Mouse (Mus musculus) testis, adult 2 months (tissue): Measurements from ENCODE around the gene B4galt2. TPM values are rescaled to one million over a fixed set of nuclear protein-coding genes. Genes with fewer than 3 reads are reported as not detected.
A peak's percentile ranks its signal among the peaks of the same experiment; 100 is the strongest.

ENCODE experiments used
- H3K27ac ChIP-seq: fragments of 200-500 bp; 2 replicates; pipeline ENCODE4 v1.5.1; 2012; ENCODE audit warnings: low read depth, low read length; ENCODE audit not compliant: control insufficient read depth, insufficient read depth
- H3K27me3 ChIP-seq: fragments of 200-500 bp; 2 replicates; pipeline ENCODE4 v1.6.1; 2012; ENCODE audit warnings: mild to moderate bottlenecking, low read length, moderate library complexity; ENCODE audit not compliant: control insufficient read depth, insufficient read depth
- H3K36me3 ChIP-seq: fragments of 200-500 bp; 2 replicates; pipeline ENCODE4 v1.6.1; 2012; ENCODE audit warnings: mild to moderate bottlenecking, low read length; ENCODE audit not compliant: control insufficient read depth, insufficient read depth
- H3K4me1 ChIP-seq: fragments of 200-500 bp; 2 replicates; pipeline ENCODE4 v1.6.1; 2012; ENCODE audit warnings: low read length; ENCODE audit not compliant: control insufficient read depth, insufficient read depth
- H3K4me3 ChIP-seq: fragments of 200-500 bp; 2 replicates; pipeline ENCODE4 v1.5.1; 2012; ENCODE audit warnings: low read depth, mild to moderate bottlenecking, low read length, moderate library complexity, mixed read lengths; ENCODE audit not compliant: control insufficient read depth
- CTCF ChIP-seq: fragments of 200-500 bp; IDR thresholded peaks from 2 replicates; pipeline ENCODE4 v1.5.1; 2012; ENCODE audit warnings: low read depth, mild to moderate bottlenecking, inconsistent platforms, low read length, moderate library complexity; ENCODE audit not compliant: control insufficient read depth, insufficient read depth, insufficient replicate concordance
- POLR2A ChIP-seq: fragments of 200-500 bp; IDR thresholded peaks from 2 replicates; pipeline ENCODE4 v1.6.1; 2012; ENCODE audit warnings: low read depth, mild to moderate bottlenecking, inconsistent platforms, low read length, moderate library complexity; ENCODE audit not compliant: control insufficient read depth
- polyA plus RNA-seq: library from polyadenylated mRNA; depleted of rRNA; stranded (reverse); fragments of >200 nt; gene quantifications from 2 replicates; pipeline ENCODE4 v1.2.3, GENCODE M21; 2012

B4galt2 gene
- polyA plus RNA-seq, 1 experiment: 28.5 TPM

DNA sequence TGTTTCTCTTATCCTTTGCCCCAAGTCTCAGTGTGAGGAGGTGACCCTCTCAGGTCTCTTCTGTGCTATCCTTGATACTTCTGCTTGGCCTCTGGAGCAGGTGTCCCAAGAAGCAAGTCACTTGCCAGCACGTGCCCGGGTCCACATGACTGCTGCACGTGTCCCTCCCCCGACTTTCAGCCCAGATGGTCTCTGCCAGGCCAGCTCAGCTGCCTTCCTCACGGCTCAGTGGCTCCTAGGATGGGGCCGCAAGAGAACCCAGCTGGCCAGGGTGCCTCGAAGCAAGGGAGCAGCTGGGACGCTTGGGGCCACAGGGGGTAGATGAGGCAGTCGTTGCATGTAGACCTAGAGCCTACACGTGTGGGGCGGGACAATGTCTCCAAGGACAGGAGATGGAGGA is 38.0 kb downstream of the B4galt2 start:
- Histone ChIP-seq H3K4me1 (no peaks in the 10 kb centered on the region), H3K27me3 (no peaks in the 10 kb centered on the region), H3K36me3 (no peaks in the 10 kb centered on the region), H3K27ac (no peak overlapping the region), H3K4me3 (no peak overlapping the region)
- TF ChIP-seq POLR2A: no peak
- no peak for TF ChIP-seq CTCF

DNA sequence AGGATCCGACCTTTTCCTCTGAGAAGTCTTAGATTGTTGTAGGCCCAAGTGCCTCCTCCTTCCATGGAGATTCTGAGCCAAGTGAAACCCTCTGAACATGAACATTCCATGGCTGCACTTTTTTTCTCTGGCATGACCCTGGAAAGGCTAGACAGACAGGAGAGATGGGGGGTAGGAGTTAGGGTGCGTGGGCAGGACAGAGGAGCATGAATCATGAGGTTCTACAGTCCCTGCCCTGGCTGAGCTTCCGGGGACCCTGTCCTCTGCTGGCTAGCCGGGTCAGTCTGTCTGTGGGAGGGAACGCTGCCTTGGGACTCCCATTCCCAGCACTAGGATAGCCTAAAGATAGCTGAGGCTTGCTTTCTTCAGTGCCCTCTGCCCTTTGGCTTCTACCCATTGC is 38.8 kb downstream of the B4galt2 start:
- no peak overlapping the region for H3K4me3 ChIP-seq
- H3K27ac ChIP-seq: no peak overlapping the region
- no peaks in the 10 kb centered on the region for H3K27me3 ChIP-seq
- no peaks in the 10 kb centered on the region for H3K4me1 ChIP-seq
- TF ChIP-seq POLR2A (no peak), CTCF (no peak)
- H3K36me3 ChIP-seq: no peaks in the 10 kb centered on the region

DNA sequence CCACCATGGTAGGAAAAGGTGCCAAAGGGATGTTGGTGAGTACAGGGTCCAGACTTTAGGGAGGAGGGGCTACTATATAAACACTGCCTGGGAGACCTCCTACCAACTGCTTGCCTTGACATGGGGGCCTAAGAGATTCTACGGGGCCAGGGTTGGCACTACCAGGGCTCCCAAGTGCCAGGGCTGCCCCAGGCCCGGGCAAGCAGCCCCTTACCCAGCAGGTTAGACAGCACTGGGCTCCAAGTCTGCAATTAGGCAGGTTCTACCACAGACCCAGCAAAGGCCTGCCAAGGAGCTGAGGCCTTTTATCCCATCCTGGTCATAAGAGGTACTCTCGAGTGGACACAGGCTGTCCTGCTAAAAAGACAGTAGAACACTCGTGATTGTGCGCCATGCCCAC is 40.2 kb downstream of the B4galt2 start:
- no peaks in the 10 kb centered on the region for H3K4me1 ChIP-seq
- H3K4me3 ChIP-seq: no peak overlapping the region
- no peak for TF ChIP-seq CTCF
- TF ChIP-seq POLR2A: no peak
- no peak overlapping the region for H3K27ac ChIP-seq
- no peaks in the 10 kb centered on the region for H3K36me3 ChIP-seq
- H3K27me3 ChIP-seq: no peaks in the 10 kb centered on the region

DNA sequence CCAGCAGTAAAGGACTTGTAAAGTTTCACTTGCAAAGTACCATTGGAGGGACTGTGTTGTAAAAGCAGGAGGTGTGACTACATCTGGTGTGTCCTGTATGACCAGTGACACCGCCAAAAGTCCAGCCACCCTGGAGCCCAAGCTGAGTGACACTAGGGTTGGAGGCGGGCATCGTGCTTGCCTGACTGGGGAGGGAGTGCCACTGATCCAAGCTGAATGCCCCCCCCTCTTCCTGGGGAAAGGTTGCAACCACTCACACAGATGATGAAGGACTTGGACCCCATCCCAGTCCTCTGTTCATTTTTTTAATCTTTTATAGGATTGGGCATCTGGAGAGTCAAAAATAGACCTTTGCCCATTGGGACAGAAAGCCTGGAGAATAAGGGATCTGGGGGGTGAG is 41.7 kb downstream of the B4galt2 start:
- no peak overlapping the region for H3K4me3 ChIP-seq
- no peak overlapping the region for H3K27ac ChIP-seq
- no peaks in the 10 kb centered on the region for H3K4me1 ChIP-seq
- no peaks in the 10 kb centered on the region for H3K36me3 ChIP-seq
- H3K27me3 ChIP-seq: no peaks in the 10 kb centered on the region
- no peak for TF ChIP-seq CTCF
- TF ChIP-seq POLR2A: no peak

DNA sequence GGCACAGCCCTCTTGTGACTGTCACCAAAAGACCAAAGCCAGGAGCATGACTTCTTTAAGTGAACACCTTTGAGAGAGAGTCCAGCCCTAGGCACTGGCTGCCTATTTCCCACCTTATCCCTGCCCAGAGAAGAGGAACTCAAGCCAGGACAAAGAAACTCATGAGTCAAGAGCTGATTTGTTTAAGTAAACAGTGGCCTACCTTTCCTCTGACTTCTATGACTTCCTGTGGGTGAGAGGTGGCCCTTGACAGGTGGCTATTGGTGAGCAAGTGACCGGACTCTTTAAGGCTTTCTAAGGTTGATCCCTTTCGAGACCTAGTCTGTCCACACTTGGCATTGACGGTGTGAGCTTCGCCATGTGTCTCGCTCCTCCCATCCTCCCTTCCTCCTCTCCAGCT is 42.5 kb downstream of the B4galt2 start:
- TF ChIP-seq POLR2A (no peak), CTCF (no peak)
- Histone ChIP-seq H3K4me1 (no peaks in the 10 kb centered on the region; the same call in 1 of the 2 replicates), H3K4me3 (no peak overlapping the region), H3K36me3 (no peaks in the 10 kb centered on the region), H3K27ac (no peak overlapping the region), H3K27me3 (no peaks in the 10 kb centered on the region)

DNA sequence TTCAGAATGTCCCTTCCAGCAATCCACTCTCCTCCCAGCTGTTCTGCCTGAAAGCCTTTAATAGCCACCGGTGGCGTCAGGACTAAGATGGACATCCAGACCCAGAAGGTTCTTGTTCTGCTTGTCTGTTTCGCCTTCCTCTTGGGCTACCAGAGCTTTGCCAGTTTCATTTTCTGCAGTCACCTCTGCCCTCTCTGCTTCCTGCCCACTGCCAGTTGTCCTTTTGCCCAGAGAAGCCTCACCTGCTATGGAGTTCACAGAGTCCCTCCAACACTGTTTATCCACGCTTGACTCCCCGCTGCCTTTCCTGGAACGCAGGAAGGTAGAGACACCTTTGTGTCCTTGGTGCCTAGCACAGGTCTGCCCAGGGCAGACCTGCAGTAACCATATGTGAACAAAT is 43.9 kb downstream of the B4galt2 start:
- H3K36me3 ChIP-seq: no peaks in the 10 kb centered on the region
- H3K27me3 ChIP-seq: no peaks in the 10 kb centered on the region
- no peak overlapping the region for H3K4me3 ChIP-seq
- TF ChIP-seq POLR2A: no peak
- TF ChIP-seq CTCF: no peak
- no peak overlapping the region for H3K27ac ChIP-seq
- peaks cover 10% of the 10 kb centered on the region for H3K4me1 ChIP-seq

DNA sequence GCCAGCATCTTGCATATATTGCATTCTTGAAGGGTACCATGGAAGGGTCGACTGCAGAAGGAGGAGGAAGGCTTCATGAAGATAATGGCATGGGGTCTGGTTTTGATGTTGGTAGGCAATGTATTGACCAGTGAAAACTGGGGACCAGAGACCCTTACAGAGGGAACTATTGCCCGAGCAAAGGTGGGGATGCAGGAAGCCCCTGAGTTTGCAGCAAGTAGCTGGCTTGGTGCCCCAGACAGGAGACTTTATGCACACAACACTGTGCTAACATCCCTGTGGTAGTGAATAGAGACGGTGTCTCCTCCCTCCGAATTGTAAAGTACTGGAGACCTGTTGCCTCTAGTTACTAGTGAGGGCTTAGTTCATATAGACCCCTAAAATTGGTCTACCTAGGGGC is 46.0 kb downstream of the B4galt2 start:
- Histone ChIP-seq H3K4me3 (no peak overlapping the region), H3K36me3 (no peaks in the 10 kb centered on the region), H3K27me3 (no peaks in the 10 kb centered on the region), H3K27ac (no peak overlapping the region), H3K4me1 (peaks cover 10% of the 10 kb centered on the region)
- TF ChIP-seq POLR2A (no peak), CTCF (no peak)

DNA sequence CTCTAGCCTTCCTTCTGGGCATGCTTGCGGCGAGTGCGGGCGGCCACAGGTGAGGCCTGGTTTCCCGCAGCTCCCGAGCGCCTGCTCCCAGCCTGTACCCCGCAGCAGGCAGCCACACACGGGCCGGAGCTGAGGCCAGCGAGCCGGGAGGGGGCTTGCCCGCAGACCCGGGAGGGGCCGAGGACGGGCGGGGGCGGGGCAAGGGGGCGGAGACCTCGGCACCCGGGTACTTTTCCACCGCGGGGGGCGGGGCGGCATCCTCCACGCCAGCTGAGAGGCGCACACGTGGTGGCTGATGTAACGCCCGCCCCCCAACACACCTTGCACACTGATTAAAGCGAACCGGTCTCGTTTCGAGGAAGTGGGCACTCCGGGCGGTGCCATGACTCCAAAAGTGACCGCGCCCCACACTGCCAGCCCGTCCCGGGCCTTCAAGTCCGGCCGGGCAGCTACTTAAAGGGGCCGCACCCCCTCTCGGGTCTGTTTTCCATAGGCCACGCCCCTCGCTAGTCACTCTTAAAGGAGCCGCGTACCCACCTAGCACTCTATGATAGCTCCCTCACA is 47.0 kb downstream of the B4galt2 start:
- no peaks in the 10 kb centered on the region for H3K36me3 ChIP-seq
- TF ChIP-seq CTCF (no peak), POLR2A (no peak)
- H3K4me1 ChIP-seq: peaks cover 10% of the 10 kb centered on the region
- H3K4me3 ChIP-seq: peak overlapping the region; percentile 96
- peak overlapping the region; percentile 79 for H3K27ac ChIP-seq
- no peaks in the 10 kb centered on the region for H3K27me3 ChIP-seq
